Mouse (Mus musculus) G1E (cell line): ENCODE measurements around the gene Spint2. TPM values are rescaled to one million over a fixed set of nuclear protein-coding genes. Genes with fewer than 3 reads are reported as not detected.
A peak's percentile ranks its signal among the peaks of the same experiment; 100 is the strongest.

Source experiments
- ATAC-seq: 2 replicates; pipeline ENCODE4 v1.8.0; 2016; ENCODE audit warnings: mild to moderate bottlenecking; ENCODE audit not compliant: insufficient number of reproducible peaks, poor library complexity, low FRiP score, severe bottlenecking; ENCODE audit errors: extremely low read depth
- DNase-seq: peaks from one replicate; pipeline ENCODE4 v3.0.0; 2012; ENCODE audit warnings: low spot score
- H3K27me3 ChIP-seq: 2 replicates; pipeline ENCODE4 v1.6.1; 2012; ENCODE audit warnings: mild to moderate bottlenecking, low read length, inconsistent platforms; ENCODE audit not compliant: insufficient read depth
- H3K36me3 ChIP-seq: replicated peaks from 2 replicates; pipeline ENCODE3; 2012; ENCODE audit warnings: mild to moderate bottlenecking, inconsistent platforms
- H3K4me1 ChIP-seq: 2 replicates; pipeline ENCODE4 v1.6.1; 2012; ENCODE audit warnings: low read depth, low read length, inconsistent platforms, mixed read lengths; ENCODE audit not compliant: insufficient read depth
- H3K4me3 ChIP-seq: 2 replicates; pipeline ENCODE4 v1.5.1; 2012; ENCODE audit warnings: low read depth, mild to moderate bottlenecking, inconsistent platforms, low read length, moderate library complexity, mixed read lengths
- H3K9me3 ChIP-seq: replicated peaks from 2 replicates; pipeline ENCODE4 v1.6.1; 2012; ENCODE audit warnings: inconsistent platforms
- CTCF ChIP-seq: IDR thresholded peaks from 2 replicates; pipeline ENCODE4 v1.5.1; 2012; ENCODE audit warnings: low read depth, low read length, inconsistent platforms, mixed read lengths
- GATA1 ChIP-seq: IDR thresholded peaks from 2 replicates; pipeline ENCODE4 v1.6.1; 2012; ENCODE audit warnings: borderline replicate concordance, low read length, inconsistent platforms, mixed read lengths
- GATA2 ChIP-seq: IDR thresholded peaks from 2 replicates; pipeline ENCODE4 v1.6.1; 2012; ENCODE audit warnings: low read depth, low read length, inconsistent platforms, borderline replicate concordance
- POLR2AphosphoS5 ChIP-seq: IDR thresholded peaks from 2 replicates; pipeline ENCODE4 v1.6.1; 2012; ENCODE audit warnings: low read depth, low read length, inconsistent platforms; ENCODE audit not compliant: insufficient replicate concordance
- TAL1 ChIP-seq: conservative IDR thresholded peaks from 2 replicates; pipeline ENCODE4 v1.6.1; 2012; ENCODE audit warnings: low read depth, low read length, inconsistent platforms, mixed read lengths
- polyA plus RNA-seq: library from polyadenylated mRNA; stranded (reverse); fragments of >175 nt; gene quantifications from 2 replicates; pipeline ENCODE4 v1.2.3, GENCODE M21; 2012
- total RNA-seq, 2 experiments: library from RNA; stranded (forward) in 1 of 2; stranded (reverse) in 1 of 2; fragments of 200-1000 nt in 1 of 2; fragments of >200 nt in 1 of 2; fragmentation: Nextera tagmentation in 1 of 2; gene quantifications; 2 replicates each; pipeline ENCODE4 v1.2.3; 2014 to 2017

The Spint2 gene
- total and polyA plus RNA-seq, 3 experiments = 21.4 to 102 (median 24.4) TPM

GRCm38 (mm10) chr7:29259781-29260730 lies 21.7 kb downstream of the Spint2 start:
- H3K4me3 ChIP-seq = no peak overlapping the region
- H3K4me1 ChIP-seq = peaks cover 3% of the 10 kb centered on the region; the same call in 1 of the 2 replicates
- TF ChIP-seq GATA2 (no peak), TAL1 (no peak), GATA1 (no peak), POLR2AphosphoS5 (no peak), CTCF (no peak)
- no peaks in the 10 kb centered on the region for H3K9me3 ChIP-seq
- ATAC-seq = no peak
- H3K27me3 ChIP-seq = no peaks in the 10 kb centered on the region
- DNase-seq = no peak
- H3K36me3 ChIP-seq = peaks cover 88% of the 10 kb centered on the region

GRCm38 (mm10) chr7:29257368-29257767 lies 24.3 kb downstream of the Spint2 start:
- Histone ChIP-seq H3K4me3 (no peak overlapping the region), H3K4me1 (peaks cover 20% of the 10 kb centered on the region), H3K9me3 (no peaks in the 10 kb centered on the region), H3K36me3 (peaks cover 78% of the 10 kb centered on the region), H3K27me3 (no peaks in the 10 kb centered on the region)
- no peak for TF ChIP-seq GATA1
- TF ChIP-seq TAL1 = no peak
- no peak for TF ChIP-seq GATA2
- TF ChIP-seq POLR2AphosphoS5 = no peak
- no peak for TF ChIP-seq CTCF
- DNase-seq (no peak), ATAC-seq (no peak)

- ATAC-seq (no peak), DNase-seq (no peak)
- Histone ChIP-seq H3K4me3 (no peak overlapping the region), H3K36me3 (peaks cover 67% of the 10 kb centered on the region), H3K27me3 (no peaks in the 10 kb centered on the region), H3K9me3 (no peaks in the 10 kb centered on the region), H3K4me1 (peaks cover 30% of the 10 kb centered on the region)
- no peak for TF ChIP-seq POLR2AphosphoS5
- TF ChIP-seq GATA1 = no peak
- no peak for TF ChIP-seq TAL1
- no peak for TF ChIP-seq CTCF
- TF ChIP-seq GATA2 = no peak
Observed at GRCm38 (mm10) chr7:29255875-29256274, 25.8 kb downstream of the Spint2 start.

GRCm38 (mm10) chr7:29253842-29254241 lies 27.9 kb downstream of the Spint2 start:
- Histone ChIP-seq H3K4me3 (no peak overlapping the region), H3K4me1 (peaks cover 27% of the 10 kb centered on the region)
- no peak for ATAC-seq

GRCm38 (mm10) chr7:29251166-29251565 lies 30.5 kb downstream of the Spint2 start:
- Histone ChIP-seq H3K4me1 (peaks cover 34% of the 10 kb centered on the region), H3K9me3 (no peaks in the 10 kb centered on the region), H3K36me3 (peaks cover 56% of the 10 kb centered on the region), H3K4me3 (no peak overlapping the region), H3K27me3 (no peaks in the 10 kb centered on the region)
- ATAC-seq (no peak; the same call in 1 of the 2 replicates), DNase-seq (no peak)
- TF ChIP-seq TAL1 (no peak), GATA2 (no peak), POLR2AphosphoS5 (no peak), GATA1 (no peak), CTCF (no peak)

More at GRCm38 (mm10) chr7:29253842-29254241, 27.9 kb downstream of the Spint2 start:
- Histone ChIP-seq H3K27me3 (no peaks in the 10 kb centered on the region), H3K36me3 (peaks cover 55% of the 10 kb centered on the region), H3K9me3 (no peaks in the 10 kb centered on the region)
- DNase-seq = no peak
- TF ChIP-seq POLR2AphosphoS5 (no peak), GATA1 (no peak), TAL1 (no peak), CTCF (no peak), GATA2 (no peak)

- no peaks in the 10 kb centered on the region for H3K27me3 ChIP-seq
- 0 out of 2 replicates have a peak within 1 kb of the TSS, but pooled peaks have one; percentile 23 for H3K4me3 ChIP-seq
- no peaks in the 10 kb centered on the region for H3K9me3 ChIP-seq
- H3K4me1 ChIP-seq = peaks cover 38% of the 10 kb centered on the region
- DNase-seq = no peak
- no peak for ATAC-seq
- TF ChIP-seq POLR2AphosphoS5 (no peak), GATA1 (no peak), CTCF (no peak), GATA2 (no peak), TAL1 (no peak)
- peaks cover 63% of the 10 kb centered on the region for H3K36me3 ChIP-seq
Observed at GRCm38 (mm10) chr7:29248261-29248841, 33.4 kb downstream of the Spint2 start, which contains the start of gene 2200002D01Rik. TSS of gene 2200002D01Rik (minus strand) at chr7:29248466.
